Mouse (Mus musculus) cerebellum, adult 2 months (tissue): ENCODE data around the gene Rabep1.

Source experiments
- CTCF ChIP-seq: fragments of 200-500 bp; IDR thresholded peaks from 2 replicates; pipeline ENCODE4 v1.5.1; 2011; ENCODE audit warnings: low read depth, mild to moderate bottlenecking, control low read depth, low read length, moderate library complexity, borderline replicate concordance; ENCODE audit not compliant: insufficient read depth
- POLR2A ChIP-seq: fragments of 200-500 bp; IDR thresholded peaks from 2 replicates; pipeline ENCODE4 v1.6.1; 2011; ENCODE audit warnings: low read length, control low read depth, borderline replicate concordance; ENCODE audit not compliant: insufficient read depth

GRCm38 (mm10) chr11:70890643-70891042, 46.1 kb downstream of the Rabep1 start:
- TF ChIP-seq CTCF: no peak
- TF ChIP-seq POLR2A: no peak
